Mouse (Mus musculus): ENCODE data around the gene Lsamp.

DNA sequence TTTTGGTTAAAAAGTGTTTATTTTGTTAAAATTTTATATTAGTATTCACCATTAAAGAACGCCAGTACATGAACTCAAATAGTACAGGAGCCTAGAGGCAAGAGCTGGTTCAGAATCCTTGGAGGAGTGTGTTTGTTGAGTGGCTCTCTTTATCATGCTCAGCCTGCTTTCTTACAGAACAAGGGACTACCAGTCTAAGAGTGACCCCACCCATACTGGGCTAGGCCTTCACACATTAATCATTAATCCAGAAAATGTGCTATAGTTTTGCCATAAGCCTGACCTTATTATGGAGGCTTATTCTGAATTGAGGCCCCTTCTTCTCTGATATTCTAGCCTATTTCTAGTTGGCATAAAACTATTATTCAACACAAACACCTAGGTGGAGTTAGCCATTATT, 52.6 kb downstream of the Lsamp start:
- TF ChIP-seq CTCF (IDR thresholded peaks at IDR 0.05; ENCODE audit: control insufficient read depth, insufficient read depth, insufficient replicate concordance, low read depth, low read length) = no peak
- TF ChIP-seq POLR2A (IDR thresholded peaks at IDR 0.05; ENCODE audit: control insufficient read depth, low read depth, low read length) = no peak
